Comparison of ENCODE assay signal across 29 mouse cellular contexts in the genomic region with DNA sequence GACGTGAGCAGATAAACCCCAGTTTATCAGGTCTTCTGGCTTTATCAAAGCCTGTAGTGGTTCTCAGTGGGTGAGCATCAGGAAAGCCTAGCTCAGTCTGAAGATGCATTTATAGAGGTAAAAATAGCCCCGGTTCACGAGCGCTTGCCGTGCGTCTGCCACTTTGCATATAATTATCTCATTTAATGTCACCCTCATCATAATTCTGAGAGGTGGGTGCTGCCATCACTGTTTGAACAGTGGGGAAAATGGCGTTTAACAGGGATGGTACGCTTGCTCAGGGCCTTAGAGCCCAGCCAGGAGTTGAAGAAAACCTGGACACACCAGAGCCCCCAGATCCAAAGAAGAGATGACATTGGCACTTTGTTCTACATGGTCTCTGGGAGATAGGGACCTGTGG. TPM values are rescaled to one million over a fixed set of nuclear protein-coding genes. Genes with fewer than 3 reads are reported as not detected.
"Had no signal": no experiment of that assay in that cellular context is flagged by ENCODE, and none has a peak within 500 bp of the region (broad histone marks: within the 10 kb centered on the region; RNA-seq: fewer than 3 reads in every experiment).

No protein-coding gene starts in this region.

- ATAC-seq: hindbrain, postnatal 0 days; intestine, embryonic 16.5 days had no signal

- H3K27me3 ChIP-seq: heart, embryonic 13.5 days; hindbrain, embryonic 13.5 days; hindbrain, embryonic 15.5 days; liver, embryonic 13.5 days; liver, embryonic 15.5 days had no signal

- DNase-seq: gastrocnemius, postnatal 14 days; gastrocnemius, postnatal 36 days; heart, adult 11 months; heart, adult 2 months; heart, postnatal 14 days; heart, postnatal 36 days; kidney, adult 11 months; kidney, adult 2 months; kidney, adult 9 months; kidney, postnatal 10 days; kidney, postnatal 25 days; kidney, postnatal 4 days; liver; liver, embryonic 13.5 days had no signal

- H3K36me3 ChIP-seq: heart, embryonic 13.5 days; heart, embryonic 15.5 days; hindbrain, embryonic 13.5 days; hindbrain, embryonic 15.5 days; limb, embryonic 10.5 days; limb, embryonic 12.5 days; liver, embryonic 13.5 days; liver, embryonic 15.5 days had no signal

- H3K9me3 ChIP-seq: heart, embryonic 13.5 days; heart, embryonic 15.5 days; hindbrain, embryonic 13.5 days; hindbrain, embryonic 15.5 days; limb, embryonic 10.5 days; limb, embryonic 12.5 days; liver, embryonic 13.5 days; liver, embryonic 15.5 days had no signal

- H3K4me2 ChIP-seq: heart, embryonic 11.5 days; heart, embryonic 13.5 days; heart, embryonic 15.5 days; hindbrain, embryonic 13.5 days; hindbrain, embryonic 15.5 days; limb, embryonic 12.5 days; liver, embryonic 11.5 days; liver, embryonic 13.5 days; liver, embryonic 15.5 days had no signal

- H3K4me3 ChIP-seq: heart, adult 2 months; heart, embryonic 13.5 days; heart, embryonic 15.5 days; hindbrain, embryonic 13.5 days; hindbrain, embryonic 15.5 days; layer of hippocampus, adult 2 months; left cerebral cortex, adult 2 months; limb, embryonic 10.5 days; limb, embryonic 12.5 days; liver, embryonic 13.5 days; liver, embryonic 15.5 days had no signal

- H3K27ac ChIP-seq: heart, adult 2 months; heart, embryonic 13.5 days; heart, embryonic 15.5 days; hindbrain, embryonic 13.5 days; hindbrain, embryonic 15.5 days; hindbrain, postnatal 0 days; layer of hippocampus, adult 2 months; left cerebral cortex, adult 2 months; limb, embryonic 10.5 days; limb, embryonic 12.5 days; liver, embryonic 13.5 days; liver, embryonic 15.5 days had no signal

- H3K9ac ChIP-seq: heart, embryonic 13.5 days; heart, embryonic 15.5 days; hindbrain, embryonic 13.5 days; hindbrain, embryonic 15.5 days; limb, embryonic 12.5 days; liver, embryonic 13.5 days; liver, embryonic 15.5 days had no signal

- H3K4me1 ChIP-seq: heart, embryonic 13.5 days; heart, embryonic 15.5 days; hindbrain, embryonic 13.5 days; hindbrain, embryonic 15.5 days; liver, embryonic 13.5 days; liver, embryonic 15.5 days had no signal

RNA-seq across cellular contexts. Expression of gene Hrh2, which starts 23.3 kb away (rescaled TPM):
- total RNA-seq: gastrocnemius, postnatal 14 days had no signal
- polyA plus RNA-seq: hindbrain, embryonic 11.5 days; kidney, embryonic 16.5 days; limb, embryonic 12.5 days had no signal
